Mouse (Mus musculus): ENCODE data around the gene Tnni2.

DNA sequence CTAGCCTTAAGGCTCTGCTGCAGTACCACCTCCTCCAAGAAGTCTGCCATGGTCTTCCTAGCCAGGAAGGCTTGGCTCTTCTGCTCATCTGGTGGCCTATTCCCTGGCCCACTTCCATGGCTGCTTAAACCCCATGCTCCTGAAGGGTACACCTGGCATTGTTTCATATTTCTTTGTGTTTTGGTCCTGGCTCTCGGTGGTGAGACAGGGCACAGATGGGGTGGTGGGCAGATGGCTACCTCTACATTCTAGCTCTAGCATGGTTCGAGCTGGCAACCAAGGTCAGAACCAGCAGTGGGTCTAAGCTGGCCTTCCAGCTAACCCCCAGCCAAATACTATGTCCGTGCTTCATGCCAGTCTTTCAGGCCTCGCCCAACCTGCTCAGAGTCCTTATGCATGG, 31.3 kb downstream of the Tnni2 start:
- TF ChIP-seq CTCF (IDR thresholded peaks at IDR 0.05; ENCODE audit: low read depth, low read length) (no peak), POLR2A (IDR thresholded peaks at IDR 0.05; ENCODE audit: insufficient read depth, low read length) (no peak), EP300 (IDR thresholded peaks at IDR 0.05; ENCODE audit: insufficient read depth, low read depth, low read length) (no peak)

Measured in ES-Bruce4 (cell line).